Mouse (Mus musculus): ENCODE measurements around the gene Utp14b.

Utp14b gene

DNA sequence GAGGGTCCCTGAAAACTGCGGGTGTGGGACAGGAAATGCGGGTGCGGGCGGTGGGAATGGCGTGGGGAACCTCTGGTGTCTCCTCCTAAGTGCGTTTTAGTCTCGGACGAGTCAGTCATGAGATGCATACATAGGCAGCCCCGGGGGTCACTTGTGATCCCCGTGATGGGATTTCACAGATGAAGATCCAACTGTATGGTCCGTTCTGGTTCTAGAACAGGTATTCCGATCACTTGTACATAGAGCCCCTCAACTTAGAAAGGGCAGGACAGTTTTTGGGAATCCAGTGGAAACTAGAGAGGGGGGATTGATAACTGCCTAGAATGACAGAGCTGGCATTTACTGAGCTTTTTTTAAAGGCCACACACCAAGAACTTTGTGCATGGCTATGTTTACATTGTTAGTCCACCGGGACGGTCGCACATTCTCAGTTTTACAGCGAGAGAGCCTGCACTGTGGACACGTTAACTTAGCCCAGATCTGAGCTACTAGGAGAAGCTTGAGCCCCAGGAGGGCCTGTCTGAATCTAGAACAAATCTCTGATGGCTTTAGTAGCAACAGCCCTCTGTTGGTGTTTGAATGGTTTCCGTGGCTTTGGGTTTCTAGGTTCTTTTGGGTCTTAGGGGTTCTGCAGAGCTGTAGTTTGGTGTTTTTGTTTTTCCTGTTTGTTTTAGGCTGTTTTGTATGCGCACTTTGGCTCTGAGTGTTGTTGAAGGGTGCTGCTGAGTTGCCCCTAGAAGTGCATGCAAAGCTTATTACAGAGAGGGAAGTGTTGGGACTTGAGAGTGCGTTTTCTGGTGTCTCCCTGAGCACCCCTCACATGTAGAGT is 817 bp downstream of the Utp14b start:
- Histone ChIP-seq H3K27me3 (ENCODE audit: control insufficient read depth, insufficient read depth, low read length, poor library complexity, severe bottlenecking) (no peaks in the 10 kb centered on the region), H3K36me3 (ENCODE audit: control insufficient read depth, insufficient read depth, low read length, poor library complexity, severe bottlenecking) (no peaks in the 10 kb centered on the region)
- DNase-seq (ENCODE audit: low read depth, low spot score): peak; percentile 22

DNA sequence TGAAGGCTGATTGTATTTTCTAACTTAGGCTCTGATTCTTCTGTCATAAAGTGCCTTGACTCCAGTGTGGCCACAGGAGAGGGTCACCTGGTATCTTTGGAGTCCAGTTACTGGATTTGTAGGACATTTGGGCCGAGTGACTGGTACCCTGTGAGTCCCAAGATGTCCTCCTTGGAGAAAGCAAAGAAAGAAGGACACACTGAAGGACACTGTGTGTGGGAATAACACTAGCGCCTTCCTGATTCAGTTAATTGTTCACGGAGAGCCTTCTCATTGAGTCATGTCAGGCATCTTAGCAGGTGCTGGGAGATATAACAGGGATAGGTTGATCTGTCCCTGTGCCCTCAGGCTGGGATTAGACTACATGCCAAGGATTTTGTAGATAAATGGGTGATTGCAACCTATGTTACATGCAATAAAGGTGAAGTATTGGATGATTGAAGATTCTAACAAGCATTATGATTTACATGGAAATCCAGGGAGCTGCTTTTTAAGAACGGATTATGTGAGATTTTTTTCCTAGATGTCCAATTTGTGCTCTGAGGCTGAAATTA is 1.5 kb downstream of the Utp14b start:
- H3K27me3 ChIP-seq (ENCODE audit: control insufficient read depth, insufficient read depth, low read length, poor library complexity, severe bottlenecking): no peaks in the 10 kb centered on the region
- no peak for DNase-seq (ENCODE audit: low read depth, low spot score)
- no peaks in the 10 kb centered on the region for H3K36me3 ChIP-seq (ENCODE audit: control insufficient read depth, insufficient read depth, low read length, poor library complexity, severe bottlenecking)

DNA sequence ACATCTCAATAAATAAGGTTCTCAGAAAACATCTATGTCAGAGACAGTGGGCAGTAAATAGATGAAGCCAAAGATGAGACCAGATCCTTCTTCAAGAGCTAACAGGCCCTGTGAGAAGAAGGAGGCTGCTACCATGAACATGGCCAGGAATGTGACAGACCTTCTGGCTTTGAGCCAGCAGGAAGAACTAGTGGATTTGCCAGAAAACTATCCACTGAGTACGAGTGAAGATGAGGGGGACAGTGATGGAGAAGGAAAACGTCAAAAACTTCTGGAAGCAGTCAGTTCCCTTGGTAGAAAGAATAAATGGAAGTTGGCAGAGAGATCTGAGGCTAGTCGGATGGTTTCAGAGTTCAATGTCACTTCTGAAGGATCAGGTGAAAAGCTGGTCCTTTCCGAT is 6.5 kb downstream of the Utp14b start:
- no peak for DNase-seq (ENCODE audit: low read depth, low spot score)
- H3K36me3 ChIP-seq (ENCODE audit: control insufficient read depth, insufficient read depth, low read length, poor library complexity, severe bottlenecking): peaks cover 2% of the 10 kb centered on the region; the same call in 1 of the 2 replicates
- no peaks in the 10 kb centered on the region for H3K27me3 ChIP-seq (ENCODE audit: control insufficient read depth, insufficient read depth, low read length, poor library complexity, severe bottlenecking)

DNA sequence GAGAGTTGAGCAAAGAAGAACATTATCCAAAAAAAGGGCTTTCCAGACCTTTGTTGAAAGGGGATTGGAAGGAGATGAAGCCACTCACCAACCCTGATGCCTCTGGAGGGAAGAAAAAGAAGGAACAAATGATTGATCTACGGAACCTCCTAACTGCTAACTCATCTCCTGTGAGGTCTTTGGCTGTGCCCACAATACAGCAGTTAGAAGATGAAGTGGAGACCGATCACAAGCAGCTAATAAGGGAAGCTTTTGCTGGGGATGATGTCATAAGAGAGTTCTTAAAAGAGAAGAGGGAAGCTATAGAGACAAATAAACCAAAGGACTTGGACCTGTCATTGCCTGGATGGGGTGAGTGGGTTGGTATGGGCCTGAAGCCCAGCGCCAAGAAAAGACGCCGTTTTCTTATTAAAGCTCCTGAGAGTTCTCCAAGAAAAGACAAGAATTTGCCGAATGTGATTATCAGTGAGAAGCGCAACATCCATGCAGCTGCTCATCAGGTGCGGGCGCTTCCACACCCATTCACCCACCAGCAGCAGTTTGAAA is 8.2 kb downstream of the Utp14b start:
- H3K36me3 ChIP-seq (ENCODE audit: control insufficient read depth, insufficient read depth, low read length, poor library complexity, severe bottlenecking): peaks cover 2% of the 10 kb centered on the region; the same call in 1 of the 2 replicates
- DNase-seq (ENCODE audit: low read depth, low spot score): no peak
- H3K27me3 ChIP-seq (ENCODE audit: control insufficient read depth, insufficient read depth, low read length, poor library complexity, severe bottlenecking): no peaks in the 10 kb centered on the region

DNA sequence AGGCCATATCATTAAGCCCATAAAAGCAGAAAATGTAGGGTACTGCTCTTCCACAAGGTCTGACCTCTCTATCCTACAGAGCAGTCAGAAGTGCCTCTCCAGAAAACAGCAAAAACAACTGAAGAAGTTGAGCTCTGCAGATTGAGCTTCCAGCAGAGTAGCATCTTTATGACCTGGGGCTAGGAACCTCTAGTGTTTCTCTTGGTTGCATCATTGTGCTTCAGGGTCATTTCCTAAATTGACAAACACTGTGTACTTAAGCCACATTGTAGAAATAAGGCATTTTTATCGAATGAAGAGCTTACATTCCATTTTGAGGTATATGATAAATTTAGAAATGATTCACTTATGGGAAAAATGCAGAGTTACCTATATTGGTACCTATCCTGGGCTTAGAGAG is 8.7 kb downstream of the Utp14b start:
- no peak for DNase-seq (ENCODE audit: low read depth, low spot score)
- H3K36me3 ChIP-seq (ENCODE audit: control insufficient read depth, insufficient read depth, low read length, poor library complexity, severe bottlenecking): peaks cover 2% of the 10 kb centered on the region; the same call in 1 of the 2 replicates
- H3K27me3 ChIP-seq (ENCODE audit: control insufficient read depth, insufficient read depth, low read length, poor library complexity, severe bottlenecking): no peaks in the 10 kb centered on the region

DNA sequence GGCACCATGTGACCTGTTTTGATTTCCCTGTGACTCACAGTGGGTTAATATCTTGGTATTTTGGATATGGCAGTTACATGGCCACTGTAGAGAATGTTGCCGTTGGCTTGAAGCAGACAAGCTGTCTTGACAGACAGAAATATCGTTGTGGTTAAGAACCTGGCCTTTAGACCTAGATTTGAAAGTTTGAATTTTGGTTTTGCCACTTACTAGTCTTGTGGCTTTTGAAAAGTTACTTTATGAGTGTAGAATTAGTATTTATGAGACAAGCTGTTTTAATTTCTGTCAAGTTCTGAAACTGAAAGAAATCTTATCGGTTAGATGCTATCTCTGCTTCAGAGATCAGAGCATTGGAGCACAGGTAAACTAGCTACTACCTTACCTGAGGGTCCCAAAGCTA is 24.5 kb downstream of the Utp14b start:
- H3K27me3 ChIP-seq (ENCODE audit: control insufficient read depth, insufficient read depth, low read length, poor library complexity, severe bottlenecking): no peaks in the 10 kb centered on the region
- no peaks in the 10 kb centered on the region for H3K36me3 ChIP-seq (ENCODE audit: control insufficient read depth, insufficient read depth, low read length, poor library complexity, severe bottlenecking)
- no peak for DNase-seq (ENCODE audit: low read depth, low spot score)

DNA sequence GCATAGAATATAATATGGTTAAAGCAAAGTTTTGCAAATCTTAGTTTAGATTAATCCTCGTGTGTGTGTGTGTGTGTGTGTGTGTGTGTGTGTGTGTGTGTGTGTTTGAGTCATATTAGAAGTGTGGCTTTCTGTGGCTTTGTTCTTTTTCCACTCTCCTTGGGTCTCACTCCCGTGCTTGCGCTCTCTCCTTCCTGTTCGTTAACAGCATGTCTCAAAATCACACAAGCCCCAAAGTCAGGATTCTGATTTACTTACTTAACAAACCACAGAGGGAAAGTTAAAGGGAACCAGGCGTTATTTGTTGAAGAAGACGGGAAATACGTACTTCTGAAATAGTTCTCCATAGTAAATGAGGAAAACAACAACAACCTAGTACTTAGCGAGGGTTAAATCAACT is 26.3 kb downstream of the Utp14b start:
- H3K27me3 ChIP-seq (ENCODE audit: control insufficient read depth, insufficient read depth, low read length, poor library complexity, severe bottlenecking): no peaks in the 10 kb centered on the region
- DNase-seq (ENCODE audit: low read depth, low spot score): no peak
- no peaks in the 10 kb centered on the region for H3K36me3 ChIP-seq (ENCODE audit: control insufficient read depth, insufficient read depth, low read length, poor library complexity, severe bottlenecking)

DNA sequence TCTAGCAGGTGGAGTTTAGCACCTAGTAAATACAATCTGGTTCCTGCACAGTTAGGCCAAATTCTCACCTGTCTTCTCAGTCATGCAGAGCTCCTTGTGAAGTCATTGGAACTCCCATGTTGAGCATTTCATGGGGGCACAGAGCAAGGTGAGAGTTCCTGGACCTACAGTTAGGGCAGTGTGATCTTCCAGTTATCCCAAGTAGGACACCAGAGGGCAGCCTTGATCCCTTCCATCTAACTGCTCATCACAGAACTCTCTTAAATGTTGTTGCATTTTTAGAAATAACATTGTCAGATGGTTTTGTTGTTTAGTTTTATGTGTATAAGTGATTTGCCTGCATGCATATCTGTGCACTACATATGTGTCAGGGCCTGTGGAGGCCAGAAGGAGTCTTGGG is 29.0 kb downstream of the Utp14b start:
- DNase-seq (ENCODE audit: low read depth, low spot score): peak; percentile 52
- no peaks in the 10 kb centered on the region for H3K27me3 ChIP-seq (ENCODE audit: control insufficient read depth, insufficient read depth, low read length, poor library complexity, severe bottlenecking)

DNA sequence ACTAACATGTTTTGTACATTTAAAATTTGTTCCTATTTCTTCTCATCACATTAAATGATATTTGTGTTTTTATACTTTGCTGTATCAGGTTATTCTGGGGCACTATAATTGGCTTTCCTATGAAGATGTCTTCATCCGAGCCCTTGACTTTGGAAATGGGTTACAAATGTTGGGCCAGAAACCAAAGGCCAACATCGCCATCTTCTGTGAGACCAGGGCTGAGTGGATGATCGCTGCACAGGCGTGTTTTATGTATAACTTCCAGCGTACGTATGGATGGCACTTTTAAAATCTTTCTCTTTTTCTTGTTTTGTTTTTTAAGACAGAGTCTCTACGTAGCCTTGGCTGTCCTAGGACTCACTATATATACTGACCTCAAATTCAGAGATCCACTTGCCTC is 30.3 kb downstream of the Utp14b start:
- DNase-seq (ENCODE audit: low read depth, low spot score): no peak
- no peaks in the 10 kb centered on the region for H3K36me3 ChIP-seq (ENCODE audit: control insufficient read depth, insufficient read depth, low read length, poor library complexity, severe bottlenecking)
- no peaks in the 10 kb centered on the region for H3K27me3 ChIP-seq (ENCODE audit: control insufficient read depth, insufficient read depth, low read length, poor library complexity, severe bottlenecking)

More for the DNA sequence above, 29.0 kb downstream of the Utp14b start:
- H3K36me3 ChIP-seq (ENCODE audit: control insufficient read depth, insufficient read depth, low read length, poor library complexity, severe bottlenecking): no peaks in the 10 kb centered on the region

DNA sequence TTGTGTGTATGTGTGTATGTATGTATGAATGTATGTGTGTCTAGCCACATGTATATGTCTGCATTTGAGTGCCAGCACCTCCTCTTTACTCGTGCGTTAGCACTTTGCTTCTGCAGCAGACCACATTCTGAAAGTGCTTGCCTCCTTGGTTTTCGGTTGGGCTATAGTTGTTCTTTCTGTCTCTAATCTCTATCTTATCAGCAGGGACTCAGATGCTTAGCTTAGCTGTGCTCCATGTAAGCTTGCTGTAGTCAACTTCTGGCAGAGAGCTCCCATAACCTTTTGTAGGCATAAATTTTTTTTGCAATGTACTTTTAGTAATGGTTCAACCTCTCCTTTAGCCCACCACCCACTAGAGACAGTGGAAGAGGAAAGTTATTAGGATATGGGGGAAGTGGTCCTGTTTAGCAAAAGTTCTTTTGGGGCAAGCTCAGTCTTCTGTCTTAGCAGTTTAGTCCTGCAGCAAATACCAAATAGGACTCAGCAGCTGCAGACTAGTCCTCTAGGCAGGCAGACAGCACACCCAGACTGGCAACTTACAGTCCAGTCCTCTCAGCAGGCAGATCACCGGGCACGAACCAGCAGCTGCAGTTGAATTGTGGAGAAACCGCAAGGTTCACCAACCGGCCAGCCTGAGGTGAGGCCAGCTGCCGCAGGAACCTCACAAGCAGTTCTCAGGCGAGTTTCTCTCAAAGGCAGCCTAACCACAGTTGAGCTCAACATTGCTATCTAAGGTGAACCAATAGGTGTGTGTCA is 36.8 kb downstream of the Utp14b start:
- H3K27me3 ChIP-seq (ENCODE audit: control insufficient read depth, insufficient read depth, low read length, poor library complexity, severe bottlenecking): no peaks in the 10 kb centered on the region
- H3K36me3 ChIP-seq (ENCODE audit: control insufficient read depth, insufficient read depth, low read length, poor library complexity, severe bottlenecking): 0 out of 2 replicates have a peak, but pooled peaks cover 2% of the 10 kb centered on the region
- no peak for DNase-seq (ENCODE audit: low read depth, low spot score)

DNA sequence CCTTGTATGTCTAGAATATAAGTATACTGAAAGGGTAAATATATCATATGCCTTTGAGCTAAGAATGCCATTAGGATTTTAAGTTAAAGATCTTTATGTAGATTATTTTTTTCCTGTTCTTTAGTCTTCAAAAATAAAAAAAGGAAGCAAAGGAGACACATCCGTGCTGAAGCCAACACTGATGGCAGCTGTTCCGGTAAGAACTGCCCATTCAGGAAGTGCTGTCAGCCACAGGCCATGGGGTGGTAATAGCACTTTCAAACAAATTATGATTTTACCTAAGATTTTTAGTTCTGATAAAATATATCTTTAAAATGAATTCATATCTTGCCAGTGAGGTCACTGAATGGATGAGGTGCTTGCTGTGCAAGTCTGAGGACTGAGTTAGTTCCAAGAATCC is 38.5 kb downstream of the Utp14b start:
- Histone ChIP-seq H3K36me3 (ENCODE audit: control insufficient read depth, insufficient read depth, low read length, poor library complexity, severe bottlenecking) (0 out of 2 replicates have a peak, but pooled peaks cover 2% of the 10 kb centered on the region), H3K27me3 (ENCODE audit: control insufficient read depth, insufficient read depth, low read length, poor library complexity, severe bottlenecking) (no peaks in the 10 kb centered on the region)
- no peak for DNase-seq (ENCODE audit: low read depth, low spot score)

DNA sequence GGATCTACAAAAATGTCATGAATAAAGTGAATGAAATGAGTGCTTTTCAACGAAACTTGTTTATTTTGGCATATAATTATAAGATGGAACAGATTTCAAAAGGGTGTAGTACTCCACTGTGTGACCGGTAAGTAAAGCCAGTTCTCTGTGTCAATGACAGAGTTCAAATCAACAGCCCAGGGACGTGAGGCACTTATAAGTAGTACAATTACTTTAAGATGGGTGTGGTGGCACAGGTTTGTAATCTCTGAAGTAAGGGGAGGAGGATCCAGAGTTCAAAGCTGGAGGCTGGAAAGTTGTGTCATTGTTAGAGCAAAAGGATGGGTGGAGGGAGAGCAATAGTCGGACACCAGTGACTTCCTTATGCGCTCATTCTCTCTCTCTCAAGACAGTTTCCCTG is 39.1 kb downstream of the Utp14b start:
- 0 out of 2 replicates have a peak, but pooled peaks cover 2% of the 10 kb centered on the region for H3K36me3 ChIP-seq (ENCODE audit: control insufficient read depth, insufficient read depth, low read length, poor library complexity, severe bottlenecking)
- DNase-seq (ENCODE audit: low read depth, low spot score): no peak
- H3K27me3 ChIP-seq (ENCODE audit: control insufficient read depth, insufficient read depth, low read length, poor library complexity, severe bottlenecking): no peaks in the 10 kb centered on the region

DNA sequence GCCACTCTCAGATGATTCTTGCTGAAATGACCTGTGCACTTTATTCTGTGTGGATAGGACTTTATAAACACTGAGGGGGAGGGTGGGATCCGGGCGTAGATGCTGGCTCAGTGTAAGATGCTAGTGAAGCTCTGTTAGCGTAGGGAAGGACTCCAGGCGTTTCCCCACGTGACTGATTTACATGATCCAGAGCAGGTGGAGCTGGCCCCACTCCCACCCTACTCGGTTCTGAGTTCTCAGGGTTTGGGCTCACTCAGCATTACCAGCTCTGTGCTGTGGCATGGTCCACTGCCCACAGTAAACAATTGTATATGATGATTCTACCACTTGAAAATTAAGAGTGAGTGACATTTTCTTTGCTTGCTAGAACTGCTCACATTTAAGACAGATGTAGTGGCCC is 40.3 kb downstream of the Utp14b start:
- Histone ChIP-seq H3K36me3 (ENCODE audit: control insufficient read depth, insufficient read depth, low read length, poor library complexity, severe bottlenecking) (0 out of 2 replicates have a peak, but pooled peaks cover 2% of the 10 kb centered on the region), H3K27me3 (ENCODE audit: control insufficient read depth, insufficient read depth, low read length, poor library complexity, severe bottlenecking) (no peaks in the 10 kb centered on the region)
- DNase-seq (ENCODE audit: low read depth, low spot score): no peak

DNA sequence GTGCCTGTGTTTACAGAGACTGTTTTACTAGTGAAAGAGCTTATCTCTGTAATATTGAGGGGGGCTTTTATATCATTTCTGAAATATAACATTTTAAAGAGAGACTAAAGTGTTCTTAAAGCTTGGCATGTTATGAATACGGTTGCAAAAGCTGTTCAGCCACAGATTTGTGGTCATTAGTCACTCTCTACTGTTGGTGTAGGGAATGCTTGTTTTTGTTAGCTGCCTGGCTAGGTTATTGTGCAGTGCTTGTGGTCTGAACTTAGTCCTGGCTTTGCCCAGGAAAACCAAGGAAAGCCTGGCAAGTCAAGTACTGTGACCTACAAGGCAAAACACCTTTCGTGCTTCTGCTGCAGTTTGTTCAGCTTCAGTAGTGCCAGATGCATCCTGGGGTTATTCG is 43.9 kb downstream of the Utp14b start:
- Histone ChIP-seq H3K36me3 (ENCODE audit: control insufficient read depth, insufficient read depth, low read length, poor library complexity, severe bottlenecking) (0 out of 2 replicates have a peak, but pooled peaks cover 2% of the 10 kb centered on the region), H3K27me3 (ENCODE audit: control insufficient read depth, insufficient read depth, low read length, poor library complexity, severe bottlenecking) (no peaks in the 10 kb centered on the region)
- no peak for DNase-seq (ENCODE audit: low read depth, low spot score)
